Mouse (Mus musculus): ENCODE data around the gene Trp53i13. TPM values are rescaled to one million over a fixed set of nuclear protein-coding genes. Genes with fewer than 3 reads are reported as not detected.
"Not testable (repeated sequence)": the region's sequence is repeated elsewhere in the genome, so short reads cannot be mapped to it uniquely, and the experiment has no call there.

Gene Trp53i13
- 20.5 TPM for polyA plus RNA-seq (2021)

DNA sequence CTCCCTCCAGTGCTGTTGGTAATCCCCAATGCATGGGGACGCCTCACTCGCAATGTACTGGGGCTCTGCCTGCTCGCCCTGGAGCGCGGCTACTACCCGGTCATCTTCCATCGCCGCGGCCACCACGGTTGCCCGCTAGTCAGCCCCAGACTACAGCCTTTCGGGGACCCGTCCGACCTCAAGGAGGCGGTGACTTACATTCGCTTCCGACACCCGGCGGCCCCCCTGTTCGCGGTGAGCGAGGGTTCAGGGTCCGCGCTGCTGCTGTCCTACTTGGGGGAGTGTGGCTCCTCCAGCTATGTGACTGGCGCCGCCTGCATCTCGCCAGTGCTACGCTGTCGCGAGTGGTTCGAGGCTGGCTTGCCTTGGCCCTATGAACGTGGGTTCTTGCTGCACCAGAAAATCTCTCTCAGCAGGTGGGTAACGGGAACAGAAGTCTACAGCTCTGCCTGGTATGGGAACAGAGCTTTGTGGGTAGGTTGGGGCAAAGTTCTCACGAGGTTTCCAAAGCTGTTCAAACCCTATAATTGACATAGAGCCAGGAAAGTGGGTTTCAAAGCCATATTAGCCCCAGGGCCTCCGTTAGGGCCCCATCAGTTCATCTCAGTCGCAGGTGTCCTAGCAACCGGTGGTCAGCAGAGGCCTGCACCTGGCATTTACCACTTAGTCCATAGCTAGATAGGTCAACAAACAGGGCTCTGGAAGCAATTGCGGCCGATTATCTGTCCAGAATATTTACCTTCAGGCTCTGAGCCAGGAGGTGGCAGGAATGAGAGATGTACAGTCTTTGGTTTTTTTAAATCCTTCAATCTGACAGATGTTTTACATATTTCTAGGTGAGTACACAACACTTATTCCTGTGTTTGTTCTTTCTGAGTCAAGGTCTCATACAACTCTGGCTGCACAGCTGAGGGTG lies at the start of gene Trp53i13:
TSS of gene Trp53i13 (minus strand) at position 344 of the 916 bp plus-strand sequence.
- no peak for TF ChIP-seq CTCF (IDR thresholded peaks at IDR 0.05)
- POLR2A ChIA-PET = no interaction called here
- H3K27me3 ChIP-seq = peaks cover 4% of the 10 kb centered on the region
- DNase-seq (ENCODE audit: low read depth, low spot score) = no peak
- no peak for ATAC-seq
- CTCF ChIA-PET = no interaction called here
- in situ Hi-C loops (cut with MboI; ENCODE audit: low pct_unique_long_range_greater_than_20kb) = loop anchor here (25.0 kb wide), 1 partner anchor 296 kb away; no protein-coding TSS in a partner anchor

DNA sequence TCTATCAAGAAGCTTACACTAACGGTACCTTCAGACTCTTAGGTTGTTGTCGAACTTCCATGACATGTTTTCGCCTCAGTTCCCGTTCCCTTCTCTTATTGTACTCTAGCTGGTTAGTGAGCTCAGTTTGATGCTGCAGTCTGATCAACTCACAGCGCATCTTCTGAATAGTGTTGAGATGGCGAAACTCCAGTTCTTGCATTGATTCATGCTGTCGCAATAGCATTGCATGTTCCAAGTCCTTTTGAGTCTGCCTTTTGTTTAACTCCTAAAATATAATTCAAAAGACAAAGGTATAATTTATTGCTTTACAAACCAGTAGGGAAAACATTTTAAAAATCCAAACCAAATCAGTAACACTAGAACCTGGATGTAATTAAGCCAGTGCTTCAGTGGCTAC lies 29.5 kb upstream of the Trp53i13 start:
- ATAC-seq = no peak
- TF ChIP-seq CTCF (IDR thresholded peaks at IDR 0.05) = no peak
- ChIA-PET CTCF (no interaction called here), POLR2A (no interaction called here)
- in situ Hi-C loops (cut with MboI; ENCODE audit: low pct_unique_long_range_greater_than_20kb) = no loop called here
- no peaks in the 10 kb centered on the region for H3K27me3 ChIP-seq
- no peak for DNase-seq (ENCODE audit: low read depth, low spot score)

DNA sequence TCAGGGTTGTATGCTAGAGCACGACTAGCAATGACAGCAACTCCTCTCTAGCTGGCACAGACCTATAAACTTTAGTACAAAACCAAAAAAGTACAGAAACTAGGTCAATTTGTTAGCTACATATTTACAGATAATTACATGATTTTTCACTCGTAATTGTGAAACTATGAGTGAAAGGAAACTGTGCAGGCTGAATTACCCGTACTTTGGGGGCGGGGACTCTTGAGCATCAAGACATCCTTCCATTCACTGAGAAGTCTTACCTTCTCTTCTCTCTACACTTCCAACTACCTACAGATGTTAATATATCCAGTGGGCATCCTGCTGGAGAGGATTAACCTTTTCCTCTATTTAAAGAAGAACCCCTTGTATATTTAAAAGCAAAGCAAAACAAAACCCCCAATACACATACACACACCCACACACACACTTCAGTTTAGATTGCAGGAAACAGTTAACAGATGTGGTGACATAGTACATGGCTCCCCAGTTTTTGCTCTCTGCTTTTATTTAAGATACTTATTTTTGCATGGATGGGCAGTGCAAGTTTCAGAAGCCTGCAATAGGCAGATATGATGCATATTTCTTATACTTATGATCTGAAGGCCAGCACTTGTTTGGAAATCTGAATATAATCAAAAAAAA lies 16.5 kb upstream of the Trp53i13 start:
- in situ Hi-C loops (cut with MboI; ENCODE audit: low pct_unique_long_range_greater_than_20kb) = no loop called here
- ATAC-seq = no peak
- POLR2A ChIA-PET = no interaction called here
- no peaks in the 10 kb centered on the region for H3K27me3 ChIP-seq
- CTCF ChIA-PET = interaction anchor here (1.2 to 1.4 kb wide), 2 partner anchors 10 to 21 kb away, joined by 3 to 4 read pairs; no protein-coding TSS in a partner anchor
- DNase-seq (ENCODE audit: low read depth, low spot score) = no peak
- no peak for TF ChIP-seq CTCF (IDR thresholded peaks at IDR 0.05)

DNA sequence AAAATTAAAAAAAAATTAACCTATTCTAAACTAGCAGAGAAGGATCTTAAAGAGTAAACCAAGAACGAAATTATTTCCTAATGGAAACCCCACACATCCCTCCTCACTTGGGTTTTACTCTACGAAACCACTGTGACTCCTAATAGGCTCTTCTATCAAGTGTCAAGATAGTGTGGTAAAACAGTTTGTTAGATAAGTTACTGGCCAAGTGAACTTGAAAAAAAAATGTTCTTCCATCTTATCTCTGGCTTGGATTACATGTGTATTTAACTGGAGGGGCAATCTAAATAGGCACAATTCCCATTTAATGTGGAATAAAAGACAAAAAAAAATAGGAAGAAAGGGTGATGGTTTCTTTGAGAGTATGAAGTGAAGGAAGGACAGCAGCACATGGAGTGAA lies 15.1 kb upstream of the Trp53i13 start:
- in situ Hi-C loops (cut with MboI; ENCODE audit: low pct_unique_long_range_greater_than_20kb) = no loop called here
- ATAC-seq = no peak
- no peaks in the 10 kb centered on the region for H3K27me3 ChIP-seq

DNA sequence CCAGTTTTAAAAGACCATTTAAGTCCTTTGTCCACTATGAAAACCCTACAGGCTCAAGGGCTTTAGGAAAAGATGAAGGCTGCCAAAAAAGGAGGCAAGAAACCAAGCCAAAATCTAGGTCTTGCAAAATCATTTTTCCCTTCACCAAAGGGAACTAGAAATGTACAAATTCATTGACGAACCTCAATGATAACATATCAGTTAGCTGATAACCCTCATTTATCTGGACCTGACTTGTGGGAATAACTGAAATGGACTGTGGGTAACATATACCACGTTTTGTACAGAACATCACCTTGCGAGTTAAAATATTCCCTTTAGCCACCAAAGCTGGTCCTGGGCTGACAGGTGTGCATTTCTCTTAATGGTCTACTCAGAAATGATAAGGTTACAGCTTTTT lies 13.9 kb upstream of the Trp53i13 start:
- in situ Hi-C loops (cut with MboI; ENCODE audit: low pct_unique_long_range_greater_than_20kb) = no loop called here
- ChIA-PET CTCF (interaction anchor here (1.9 kb wide), 1 partner anchor 22 kb away, joined by 5 read pairs; no protein-coding TSS in a partner anchor), POLR2A (no interaction called here)
- TF ChIP-seq CTCF (IDR thresholded peaks at IDR 0.05) = no peak
- DNase-seq (ENCODE audit: low read depth, low spot score) (no peak), ATAC-seq (no peak)
- no peaks in the 10 kb centered on the region for H3K27me3 ChIP-seq

More for the DNA sequence above, 15.1 kb upstream of the Trp53i13 start:
- ChIA-PET CTCF (no interaction called here), POLR2A (no interaction called here)
- TF ChIP-seq CTCF (IDR thresholded peaks at IDR 0.05) = no peak
- no peak for DNase-seq (ENCODE audit: low read depth, low spot score)

DNA sequence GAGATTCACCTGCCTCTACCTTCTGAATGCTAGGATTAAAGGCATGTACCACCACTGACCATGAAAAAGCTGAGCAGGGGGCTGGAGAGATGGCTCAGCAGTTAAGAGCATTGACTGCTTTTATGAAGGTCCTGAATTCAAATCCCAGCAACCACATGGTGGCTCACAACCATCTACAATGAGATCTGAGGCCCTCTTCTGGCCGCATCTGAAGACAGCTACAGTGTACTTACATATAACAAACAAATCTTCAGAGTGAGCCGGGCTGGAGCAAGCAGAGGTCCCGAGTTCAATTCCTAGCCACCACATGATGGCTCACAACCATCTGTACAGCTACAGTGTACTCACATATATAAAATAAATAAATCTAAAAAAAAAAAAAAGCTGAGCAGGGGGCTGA lies 12.6 kb upstream of the Trp53i13 start:
- in situ Hi-C loops (cut with MboI; ENCODE audit: low pct_unique_long_range_greater_than_20kb); H3K27me3 ChIP-seq; ATAC-seq; DNase-seq (ENCODE audit: low read depth, low spot score): not testable (repeated sequence)
- POLR2A ChIA-PET = interaction anchor here (1.5 kb wide), 1 partner anchor 15 kb away, joined by 3 read pairs; no protein-coding TSS in a partner anchor
- CTCF ChIA-PET = interaction anchor here (1.3 to 2.1 kb wide), 5 partner anchors 9 to 20 kb away, joined by 3 to 7 read pairs (median 5); partner anchors contain the start of gene Gm10392

DNA sequence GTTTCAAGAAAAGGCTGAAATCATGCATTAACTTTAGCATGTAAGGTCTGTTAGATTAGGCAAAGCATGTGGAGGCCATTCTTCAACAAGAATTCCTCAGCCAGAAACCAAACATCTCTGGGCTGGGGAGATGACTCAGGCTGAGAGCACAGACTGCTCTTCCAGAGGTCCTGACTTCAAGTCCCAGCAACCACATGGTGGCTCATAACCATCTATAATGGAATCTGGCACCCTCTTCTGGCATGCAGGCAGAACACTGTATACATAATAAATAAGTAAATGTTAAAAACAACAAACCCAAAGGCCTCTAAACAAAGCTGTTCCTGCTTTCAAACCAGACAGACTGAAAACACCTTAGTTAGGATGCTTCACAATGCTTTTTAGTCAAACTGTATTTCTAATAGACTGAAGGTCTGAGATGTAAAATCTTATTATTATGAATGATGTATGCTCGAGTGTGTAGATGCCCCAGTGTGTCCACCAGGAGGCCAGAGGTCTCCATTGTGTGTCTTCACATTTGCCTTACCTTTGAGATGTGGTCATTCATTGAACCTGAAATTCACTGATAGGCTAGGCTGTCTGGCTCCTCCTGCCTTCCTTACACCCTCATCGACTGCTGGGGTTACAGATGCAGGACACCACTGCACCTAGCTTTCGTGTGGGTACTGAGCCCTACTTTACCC lies 10.2 kb upstream of the Trp53i13 start:
- no peak for ATAC-seq
- TF ChIP-seq CTCF (IDR thresholded peaks at IDR 0.05) = peak; percentile 33
- in situ Hi-C loops (cut with MboI; ENCODE audit: low pct_unique_long_range_greater_than_20kb) = no loop called here
- CTCF ChIA-PET = interaction anchor here (1.7 kb wide), 1 partner anchor 18 kb away, joined by 4 read pairs; no protein-coding TSS in a partner anchor
- POLR2A ChIA-PET = interaction anchor here (0.6 kb wide), 1 partner anchor 53 kb away, joined by 4 read pairs; no protein-coding TSS in a partner anchor
- H3K27me3 ChIP-seq = no peaks in the 10 kb centered on the region
- DNase-seq (ENCODE audit: low read depth, low spot score) = no peak

DNA sequence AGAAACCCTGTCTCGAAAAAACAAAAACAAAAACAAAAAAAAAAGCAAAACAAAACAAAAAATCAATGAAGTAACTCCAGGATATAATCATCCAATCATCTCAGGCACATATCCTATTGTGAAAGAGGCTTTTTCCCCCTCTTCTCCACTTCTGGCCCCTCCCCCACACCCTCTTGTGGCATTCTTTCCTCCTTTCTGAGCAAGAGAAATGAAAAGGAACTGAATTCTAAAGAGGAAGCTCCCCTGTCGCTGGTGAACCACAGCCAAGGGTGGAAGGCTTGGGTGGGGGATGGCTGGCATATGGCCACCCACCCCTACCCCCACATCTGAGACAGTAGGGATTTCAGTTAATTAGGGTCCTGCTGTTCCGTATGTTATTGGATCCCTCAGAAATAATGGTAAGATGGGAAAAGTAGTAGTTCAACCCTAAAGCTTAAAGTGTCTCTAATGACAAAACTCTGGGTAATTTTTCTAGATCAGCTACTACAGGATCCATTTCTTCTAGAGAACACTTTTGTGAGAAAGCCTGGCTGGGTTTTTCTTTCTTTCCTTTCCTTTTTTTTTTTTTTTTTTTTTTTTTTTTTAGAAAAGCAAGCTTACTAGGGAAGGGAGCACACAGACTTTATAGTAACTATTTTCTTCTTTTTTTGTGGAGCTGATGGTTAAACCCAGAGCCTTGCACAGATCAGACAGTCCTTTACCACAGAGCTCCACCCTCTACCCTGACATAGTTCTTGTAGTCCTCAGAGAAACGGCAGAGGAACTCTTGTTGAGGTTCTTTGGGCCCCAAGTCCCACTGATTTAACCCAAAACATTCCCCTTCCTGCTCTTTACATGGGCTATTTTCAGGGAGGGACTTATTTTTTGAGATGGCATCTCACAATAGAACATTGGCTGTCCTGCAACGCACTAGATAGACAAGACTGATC lies 5.1 kb upstream of the Trp53i13 start:
- POLR2A ChIA-PET = interaction anchor here (0.5 to 0.7 kb wide), 2 partner anchors 15 to 180 kb away, joined by 5 read pairs; no protein-coding TSS in a partner anchor
- DNase-seq (ENCODE audit: low read depth, low spot score) = no peak
- no peaks in the 10 kb centered on the region for H3K27me3 ChIP-seq
- in situ Hi-C loops (cut with MboI; ENCODE audit: low pct_unique_long_range_greater_than_20kb) = loop anchor here (25.0 kb wide), 1 partner anchor 291 kb away; no protein-coding TSS in a partner anchor
- TF ChIP-seq CTCF (IDR thresholded peaks at IDR 0.05) = no peak
- CTCF ChIA-PET = interaction anchor here (1.8 to 2.8 kb wide), 3 partner anchors 11 to 26 kb away, joined by 5 to 10 read pairs (median 8); no protein-coding TSS in a partner anchor
- ATAC-seq = no peak

DNA sequence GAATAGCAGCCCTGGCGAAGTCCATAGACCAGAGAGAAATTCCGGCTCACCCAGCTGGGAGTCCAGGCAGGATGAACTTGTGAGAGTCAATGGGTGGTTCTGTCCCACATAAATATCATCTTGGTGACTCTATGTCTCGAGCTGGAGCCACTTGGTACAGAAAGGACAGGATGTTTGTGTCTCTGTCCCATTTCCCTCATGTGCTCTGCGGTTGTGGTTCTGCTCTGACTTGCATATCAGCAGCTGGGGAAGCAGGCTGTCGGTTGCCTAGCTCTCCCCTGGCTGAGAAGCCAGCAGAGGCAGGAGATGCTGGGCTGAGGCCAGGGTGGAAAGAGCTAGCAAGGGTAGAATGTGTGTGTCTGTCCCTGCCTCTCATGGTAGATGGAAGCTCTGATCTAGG lies 3.3 kb upstream of the Trp53i13 start, which contains the start of gene Gm10392:
TSS of gene Gm10392 (minus strand) at position 156 of the 400 bp plus-strand sequence.
- TF ChIP-seq CTCF (IDR thresholded peaks at IDR 0.05) = no peak
- in situ Hi-C loops (cut with MboI; ENCODE audit: low pct_unique_long_range_greater_than_20kb) = loop anchor here (25.0 kb wide), 1 partner anchor 293 kb away; no protein-coding TSS in a partner anchor
- POLR2A ChIA-PET = no interaction called here
- DNase-seq (ENCODE audit: low read depth, low spot score) (no peak), ATAC-seq (no peak)
- CTCF ChIA-PET = interaction anchor here (0.8 to 2.8 kb wide), 4 partner anchors 9 to 18 kb away, joined by 3 to 10 read pairs (median 8); no protein-coding TSS in a partner anchor
- peaks cover 4% of the 10 kb centered on the region for H3K27me3 ChIP-seq
